In genomic region chr9:71616185-71616584, GRCm38 (mm10) we compare ENCODE assay signal across 9 mouse cellular contexts. TPM values are rescaled to one million over a fixed set of nuclear protein-coding genes. Genes with fewer than 3 reads are reported as not detected.
DNase-seq lines count a peak whose midpoint lies in the region; ATAC-seq and TF ChIP-seq lines count a peak whose summit lies in the region.
"Had no signal": no experiment of that assay in that cellular context is flagged by ENCODE, and none has a peak within 500 bp of the region (broad histone marks: within the 10 kb centered on the region; RNA-seq: fewer than 3 reads in every experiment).

No protein-coding gene starts in this region.

- no peak overlapping the region for H3K27ac ChIP-seq in CH12.LX (ENCODE audit: insufficient read depth, low read depth)
- H3K27ac ChIP-seq: limb, embryonic 15.5 days had no signal

- peak; percentile 81 for DNase-seq in CH12.LX (ENCODE audit: extremely low read depth)
- peak; percentile 75 to 82 for DNase-seq in adrenal gland, adult 18-20 months (ENCODE audit: low spot score in 2 of 2)
- DNase-seq in embryo, embryonic 11.5 days (ENCODE audit: low read depth, low spot score): peak; percentile 78
- peak; percentile 77 to 80 for DNase-seq in heart, adult 9 months (ENCODE audit: low spot score in 2 of 2)
- DNase-seq in layer of hippocampus, adult 8-10 months (ENCODE audit: low spot score in 2 of 2): peak; percentile 30 to 72
- DNase-seq in lung, postnatal 14 days: peak; percentile 89
- DNase-seq in skeletal muscle tissue, adult 2 months (ENCODE audit: low read depth, low spot score): peak; percentile 50

- no peaks in the 10 kb centered on the region for H3K27me3 ChIP-seq in CH12.LX (replicated peaks)
- H3K27me3 ChIP-seq: limb, embryonic 15.5 days had no signal

- H3K79me2 ChIP-seq in CH12.LX (replicated peaks; ENCODE audit: control insufficient read depth, extremely low read depth, insufficient read depth, poor library complexity, severe bottlenecking): no peaks in the 10 kb centered on the region

- H3K9ac ChIP-seq in CH12.LX (ENCODE audit: insufficient read depth, low read depth): no peak overlapping the region
- H3K9ac ChIP-seq: limb, embryonic 15.5 days had no signal

- in situ Hi-C loops in CH12.LX (cut with MboI; ENCODE audit: low pct_ligation_motif_present, low pct_unique_long_range_greater_than_20kb, low sequenced_read_pairs): loop anchor here (25.0 kb wide), 1 partner anchor 404 kb away; the partner anchor contains the start of gene Aldh1a2

- TF ChIP-seq CTCF in CH12.LX (conservative IDR thresholded peaks at IDR 0.05 in 1 of 2, IDR thresholded peaks at IDR 0.05 in 1 of 2; ENCODE audit: low read depth in 2 of 2, low read length in 2 of 2): peak; percentile 89 to 93

- ATAC-seq in inflammation-experienced regulatory T-cells, adult 6 months: no peak

- H3K36me3 ChIP-seq in CH12.LX (replicated peaks in 1 of 2; ENCODE audit: control insufficient read depth in 1 of 2, insufficient read depth in 1 of 2, low read length in 1 of 2): no peaks in the 10 kb centered on the region
- H3K36me3 ChIP-seq: limb, embryonic 15.5 days had no signal

- no peaks in the 10 kb centered on the region for H3K9me3 ChIP-seq in CH12.LX (replicated peaks; ENCODE audit: low read length)
- H3K9me3 ChIP-seq: limb, embryonic 15.5 days had no signal

- peak overlapping the region; percentile 47; the same call in 1 of the 2 replicates for H3K4me2 ChIP-seq in CH12.LX (ENCODE audit: insufficient read depth, low read depth, poor library complexity, severe bottlenecking)
- H3K4me2 ChIP-seq: limb, embryonic 15.5 days had no signal

- TF ChIP-seq EP300 in CH12.LX (IDR thresholded peaks at IDR 0.05; ENCODE audit: low read length): no peak

- dilution Hi-C loops in CH12.LX (cut with MboI; ENCODE audit: extremely low pct_ligation_motif_present, extremely low pct_unique_long_range_greater_than_20kb, low sequenced_read_pairs): no loop called here

- no peak overlapping the region for H3K4me3 ChIP-seq in CH12.LX (replicated peaks in 1 of 3; ENCODE audit: low read depth in 2 of 3, low read length in 2 of 3, poor library complexity in 1 of 3)
- H3K4me3 ChIP-seq: limb, embryonic 15.5 days had no signal

- no peaks in the 10 kb centered on the region; a peak in 1 of 4 replicates for H3K4me1 ChIP-seq in CH12.LX (ENCODE audit: control insufficient read depth in 1 of 2, insufficient read depth in 2 of 2)
- H3K4me1 ChIP-seq: limb, embryonic 15.5 days had no signal

- peak; percentile 50 for TF ChIP-seq RAD21 in CH12.LX (IDR thresholded peaks at IDR 0.05; ENCODE audit: low read depth, low read length)

- TF ChIP-seq POLR2A in CH12.LX (IDR thresholded peaks at IDR 0.05; ENCODE audit: low read depth, low read length): no peak

TF ChIP-seq in CH12.LX, 34 proteins besides CTCF, POLR2A, EP300 and RAD21:
- TF ChIP-seq BHLHE40 (IDR thresholded peaks at IDR 0.05; ENCODE audit: low read depth, low read length) (no peak), SMC3 (IDR thresholded peaks at IDR 0.05; ENCODE audit: low read depth, low read length) (peak; percentile 73)

RNA-seq across cellular contexts. Expression of gene Myzap, which starts 24.0 kb away (rescaled TPM):
- 2.9 and 4.6 TPM in 2 replicates for total RNA-seq in CH12.LX (2012; rRNA removed)
- total RNA-seq in CH12.LX (2014; rRNA removed): 6.2 and 6.3 TPM in 2 replicates
- 7.2 and 7.5 TPM in 2 replicates for polyA plus RNA-seq in CH12.LX (2012; ENCODE audit: insufficient read length, low read depth)
- total RNA-seq in adrenal gland, adult 18-20 months (2021): 10 to 100 TPM; 11.2 to 12.7 TPM
- 1 to 10 TPM; 1.3 to 2.1 (median 1.5) TPM for total RNA-seq in layer of hippocampus, adult 8-10 months (2022)
- polyA plus RNA-seq in inflammation-experienced regulatory T-cells, adult 6 months (2017; shearing (Covaris generic)): under 1 TPM in 1 of 3 experiments, not detected in 2; 0.49 TPM
